Mouse (Mus musculus): Measurements from ENCODE around the gene Vps35l.

GRCm38 (mm10) chr7:118797600-118797999, 57.6 kb downstream of the Vps35l start:
- TF ChIP-seq CTCF (IDR thresholded peaks at IDR 0.05; ENCODE audit: control insufficient read depth, insufficient read depth, low read length) (no peak), POLR2A (IDR thresholded peaks at IDR 0.05; ENCODE audit: borderline replicate concordance, control insufficient read depth, low read depth, low read length) (no peak)
